Mouse (Mus musculus): ENCODE results near the gene Sec22c. TPM values are rescaled to one million over a fixed set of nuclear protein-coding genes. Genes with fewer than 3 reads are reported as not detected.

Gene Sec22c
- polyA plus RNA-seq (2015; fragmentation: Nextera tagmentation; extraction: Ambion mirVana) = 18.5 and 21.0 TPM in 2 replicates

DNA sequence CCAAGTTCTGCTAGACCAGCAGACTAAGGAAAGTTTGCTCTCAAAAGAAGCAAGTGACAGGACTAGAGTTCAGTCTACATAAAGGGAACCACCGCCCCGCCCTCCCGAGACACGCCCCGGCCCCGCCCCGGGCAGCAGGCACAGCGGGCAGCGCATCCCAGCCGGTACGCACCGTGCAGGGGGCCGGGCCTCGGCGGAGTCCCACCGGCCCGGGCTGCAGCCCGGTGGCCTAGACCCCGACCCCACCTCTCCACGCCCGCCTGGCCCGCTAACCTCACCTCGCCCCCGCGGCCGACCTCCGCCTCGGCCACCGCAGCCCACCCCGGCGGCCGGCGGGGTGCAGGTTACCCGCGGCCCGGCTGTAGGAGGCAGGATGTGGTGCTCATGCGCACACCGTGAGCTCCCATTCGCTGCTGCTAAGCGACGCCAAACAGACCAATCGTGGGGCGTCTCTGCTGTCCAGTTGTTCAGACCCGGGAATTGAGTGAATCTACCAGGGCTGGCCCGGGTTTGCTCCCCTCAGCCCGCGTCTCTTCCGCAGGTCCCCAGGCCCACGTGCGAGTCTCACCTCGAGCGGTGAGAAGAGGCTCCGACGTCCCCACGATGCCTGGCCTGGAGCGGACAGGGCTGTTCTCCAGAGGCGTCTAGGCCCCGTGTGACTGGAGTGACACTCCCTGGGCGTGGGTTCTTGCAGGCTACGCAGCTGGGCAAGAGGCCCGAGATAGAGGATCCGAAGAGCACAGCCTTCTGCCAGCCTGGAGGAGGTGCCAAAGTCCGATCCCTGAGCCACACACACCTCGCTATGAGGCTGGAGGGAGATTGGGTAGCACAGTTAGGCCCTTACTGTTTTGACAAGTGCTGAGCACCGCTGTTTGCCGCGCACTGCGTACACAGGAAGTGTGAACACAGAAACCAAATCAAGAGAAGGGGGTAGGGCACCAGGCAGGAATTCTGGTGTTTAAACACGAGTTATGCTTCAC lies at the start of gene Sec22c:
Sec22c (minus strand) TSS at position 845 of the 980 bp plus-strand sequence.

DNA sequence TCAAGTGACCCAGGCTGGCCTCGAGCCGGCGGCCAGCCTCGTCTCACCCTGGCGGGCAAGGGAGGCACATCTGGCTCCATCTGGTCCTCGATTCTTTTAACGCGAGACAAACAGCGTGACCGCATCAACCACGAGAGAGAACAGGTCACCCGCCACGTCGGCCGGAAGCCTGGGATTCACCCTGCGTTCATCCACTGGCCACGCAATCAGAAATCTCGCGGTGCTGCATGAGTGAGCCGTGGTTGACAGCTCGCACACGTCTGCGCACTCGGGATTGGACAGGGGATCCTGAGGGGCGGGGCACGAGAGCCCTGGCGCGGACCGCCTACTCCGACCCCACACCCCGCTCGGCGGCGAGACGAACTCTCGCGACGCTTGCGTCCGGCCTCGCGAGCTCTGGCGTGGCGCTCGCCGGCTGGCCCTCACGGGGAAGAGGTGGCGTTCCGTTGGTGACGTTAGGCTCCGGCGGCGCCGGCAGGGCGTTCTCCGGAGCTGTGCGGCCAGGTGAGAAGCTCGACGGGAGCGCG lies 13.6 kb upstream of the Sec22c start, which contains the start of gene Nktr:
Nktr (plus strand) TSS at position 378 of the 527 bp plus-strand sequence.

DNA sequence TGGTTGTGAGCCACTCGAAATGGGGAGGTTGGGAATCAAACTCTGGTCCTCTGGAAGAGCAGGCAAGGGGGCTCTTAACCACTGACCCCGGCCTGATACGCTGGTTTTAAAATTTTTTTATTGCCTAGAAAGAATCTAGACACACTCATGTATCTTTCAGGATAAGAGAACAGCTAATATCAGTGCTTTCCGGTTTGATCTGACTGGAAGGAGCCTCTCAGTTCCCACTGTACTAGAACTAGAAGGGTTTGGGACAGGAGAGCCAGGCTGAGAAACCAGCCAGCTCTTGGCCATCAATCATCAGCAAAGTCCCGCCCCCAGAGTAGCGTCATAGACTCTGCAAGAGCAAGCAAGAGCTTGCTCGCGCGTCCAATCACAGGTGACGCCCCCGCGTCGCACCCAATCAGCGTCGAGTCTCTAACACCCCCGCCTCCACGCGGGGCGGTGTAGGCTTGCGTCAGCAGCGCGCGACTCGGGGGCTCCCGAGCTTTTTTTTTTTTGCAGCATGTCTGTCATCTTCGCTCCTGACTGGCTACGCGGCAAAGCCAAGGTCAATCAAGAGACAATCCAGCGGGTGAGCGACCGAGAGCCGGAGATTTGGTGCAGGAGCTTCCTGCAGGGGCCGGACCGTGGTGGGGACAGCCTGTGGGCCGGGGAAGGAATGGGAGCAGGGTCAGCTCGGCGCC lies 4.8 kb upstream of the Sec22c start, which contains the start of gene Ss18l2:
Ss18l2 (plus strand) TSS at position 432 of the 686 bp plus-strand sequence.

DNA sequence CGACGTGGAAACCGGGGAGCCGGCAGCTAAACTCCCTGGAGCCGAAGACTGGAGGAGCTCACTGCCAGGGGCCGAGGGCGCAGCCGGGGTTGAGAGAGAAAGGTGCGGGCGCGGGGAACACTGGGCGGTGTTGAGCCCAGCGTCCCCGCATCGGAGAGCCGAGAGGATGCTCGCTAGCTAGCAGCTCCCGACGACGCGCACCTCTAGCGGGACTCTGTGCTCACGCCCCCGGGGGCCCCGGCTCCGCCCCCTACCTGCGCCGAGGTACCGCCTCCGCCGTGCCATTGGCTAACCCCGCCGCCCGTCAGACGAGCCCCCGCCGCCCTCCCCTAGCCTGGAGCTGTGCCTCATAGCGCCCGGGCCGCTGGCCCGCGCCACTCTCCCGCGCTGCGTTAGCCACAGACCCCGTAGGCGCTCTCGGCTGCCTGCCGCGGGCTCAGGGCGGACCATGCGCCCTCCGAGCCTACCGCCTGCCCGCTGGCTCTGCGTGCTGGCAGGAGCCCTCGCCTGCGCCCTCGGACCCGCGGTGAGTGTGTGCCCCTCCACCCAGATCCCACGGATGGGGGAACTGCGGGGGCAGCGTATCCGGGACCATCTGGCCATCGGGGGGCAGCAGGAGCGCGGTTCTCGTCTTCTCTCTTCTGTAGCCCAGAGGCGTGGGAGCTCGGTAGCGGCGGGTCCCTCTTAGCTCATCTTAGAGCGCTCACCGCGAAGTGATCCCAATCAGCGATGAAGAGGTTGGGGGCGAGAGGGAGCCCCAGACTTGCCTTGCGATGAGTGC lies 62.7 kb downstream of the Sec22c start, which contains the start of gene Vipr1:
Vipr1 (plus strand) TSS at position 316 of the 781 bp plus-strand sequence.

DNA sequence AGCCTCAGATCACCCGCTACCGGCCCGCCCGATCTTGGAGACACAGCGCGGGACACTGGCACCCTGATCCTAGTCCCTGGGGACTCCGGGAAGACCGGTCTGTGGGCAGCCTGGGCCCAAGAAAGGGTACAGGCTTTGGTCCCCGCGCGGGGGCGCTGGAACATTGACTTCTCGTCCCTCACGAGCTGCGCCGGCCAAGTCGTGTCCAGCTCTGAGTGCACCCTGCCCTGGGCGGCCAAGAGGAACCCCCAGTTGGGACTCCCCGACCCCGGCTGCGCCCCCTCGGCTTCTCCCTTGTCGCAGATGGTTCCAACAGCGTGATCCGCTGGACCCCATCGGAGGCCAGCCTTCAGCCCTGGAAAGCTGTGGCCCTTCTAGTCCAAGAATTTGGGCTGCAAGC lies 63.3 kb downstream of the Sec22c start, which contains the start of gene Lyzl4:
Lyzl4 (minus strand) TSS at position 96 of the 400 bp plus-strand sequence.

Other genes with a start within 250 kb of the Sec22c start
- gene Cck, start 209.8 kb downstream of the Sec22c start, polyA plus RNA-seq (2015; fragmentation: Nextera tagmentation; extraction: Ambion mirVana) = 149 and 150 TPM in 2 replicates
- gene Lyzl4, start 63.4 kb downstream of the Sec22c start, polyA plus RNA-seq (2015; fragmentation: Nextera tagmentation; extraction: Ambion mirVana) = 0.39 and 0.43 TPM in 2 replicates
- 0.40 and 0.57 TPM in 2 replicates for gene Vipr1, start 62.8 kb downstream of the Sec22c start, polyA plus RNA-seq (2015; fragmentation: Nextera tagmentation; extraction: Ambion mirVana)
- gene Ss18l2, start 4.8 kb upstream of the Sec22c start, polyA plus RNA-seq (2015; fragmentation: Nextera tagmentation; extraction: Ambion mirVana) = 239 and 284 TPM in 2 replicates
- gene Nktr, start 13.7 kb upstream of the Sec22c start, polyA plus RNA-seq (2015; fragmentation: Nextera tagmentation; extraction: Ambion mirVana) = 41.3 and 45.5 TPM in 2 replicates
- gene Zfp651, start 53.8 kb upstream of the Sec22c start, polyA plus RNA-seq (2015; fragmentation: Nextera tagmentation; extraction: Ambion mirVana) = 26.6 and 31.7 TPM in 2 replicates
- 2.6 and 2.7 TPM in 2 replicates for gene Klhl40, start 72.1 kb upstream of the Sec22c start, polyA plus RNA-seq (2015; fragmentation: Nextera tagmentation; extraction: Ambion mirVana)
- gene Hhatl, start 87.0 kb upstream of the Sec22c start, polyA plus RNA-seq (2015; fragmentation: Nextera tagmentation; extraction: Ambion mirVana) = 1.1 and 1.4 TPM in 2 replicates
- gene Ccdc13, start 134.0 kb upstream of the Sec22c start, polyA plus RNA-seq (2015; fragmentation: Nextera tagmentation; extraction: Ambion mirVana) = 4.6 and 6.6 TPM in 2 replicates
- gene Higd1a, start 152.9 kb upstream of the Sec22c start, polyA plus RNA-seq (2015; fragmentation: Nextera tagmentation; extraction: Ambion mirVana) = 181 and 188 TPM in 2 replicates
- gene Ackr2, start 192.9 kb upstream of the Sec22c start, polyA plus RNA-seq (2015; fragmentation: Nextera tagmentation; extraction: Ambion mirVana) = 0.62 and 0.65 TPM in 2 replicates
- gene Cyp8b1, start 210.8 kb upstream of the Sec22c start, polyA plus RNA-seq (2015; fragmentation: Nextera tagmentation; extraction: Ambion mirVana) = not detected in 2 replicates
- gene Fam198a, start 245.5 kb upstream of the Sec22c start, polyA plus RNA-seq (2015; fragmentation: Nextera tagmentation; extraction: Ambion mirVana) = 2.3 TPM in 2 replicates